Mouse (Mus musculus) lung, embryonic 16.5 days (tissue): ENCODE measurements at regions not wholly inside any gene's neighbourhood (a gene's known extent, or its start where the extent isn't known, plus 50 kb on each side); places are given as distances from the start of the nearest gene placed in this dataset.

ENCODE experiments used
- ATAC-seq: fragments of 200-750 bp; cut with Nextera tagmentation; 2 replicates; pipeline ENCODE4 v1.8.0; 2017; ENCODE audit warnings: low read depth, mild to moderate bottlenecking, moderate library complexity
- H3K27ac ChIP-seq: fragments of 300-500 bp; sonication (generic); 2 replicates; pipeline ENCODE4 v1.5.1; 2014; ENCODE audit warnings: mild to moderate bottlenecking, control low read depth, low read length
- H3K27me3 ChIP-seq: fragments of 300-500 bp; sonication (generic); 2 replicates; pipeline ENCODE4 v1.6.1; 2014; ENCODE audit warnings: low read depth, low read length, mixed read lengths; ENCODE audit not compliant: control insufficient read depth, insufficient read depth
- H3K36me3 ChIP-seq: fragments of 300-500 bp; sonication (generic); 2 replicates; pipeline ENCODE4 v1.6.1; 2014; ENCODE audit warnings: low read length; ENCODE audit not compliant: control insufficient read depth, insufficient read depth
- H3K4me1 ChIP-seq: fragments of 300-500 bp; sonication (generic); replicated peaks from 2 replicates; pipeline ENCODE4 v1.6.1; 2014; ENCODE audit warnings: low read length, mixed read lengths; ENCODE audit not compliant: control insufficient read depth, insufficient read depth
- H3K4me2 ChIP-seq: fragments of 300-500 bp; sonication (generic); 2 replicates; pipeline ENCODE4 v1.6.1; 2014; ENCODE audit warnings: low read depth, low read length, control low read depth
- H3K4me3 ChIP-seq: fragments of 300-500 bp; sonication (generic); 2 replicates; pipeline ENCODE4 v1.5.1; 2014; ENCODE audit warnings: mild to moderate bottlenecking, low read length, control low read depth
- H3K9ac ChIP-seq: fragments of 300-500 bp; sonication (generic); 2 replicates; pipeline ENCODE4 v1.6.1; 2014; ENCODE audit warnings: low read length, control low read depth
- H3K9me3 ChIP-seq: fragments of 300-500 bp; sonication (generic); 2 replicates; pipeline ENCODE4 v1.6.1; 2016; ENCODE audit warnings: low read length; ENCODE audit not compliant: control insufficient read depth
- WGBS: fragments of 180-500 bp; shearing (Covaris S2); extraction: QIAGEN DNeasy Blood & Tissue Kit; methylation state at CpG from one replicate; pipeline ENCODE4 v1.1.7; 2014; 5-methylcytosine and 5-hydroxymethylcytosine counted together

DNA sequence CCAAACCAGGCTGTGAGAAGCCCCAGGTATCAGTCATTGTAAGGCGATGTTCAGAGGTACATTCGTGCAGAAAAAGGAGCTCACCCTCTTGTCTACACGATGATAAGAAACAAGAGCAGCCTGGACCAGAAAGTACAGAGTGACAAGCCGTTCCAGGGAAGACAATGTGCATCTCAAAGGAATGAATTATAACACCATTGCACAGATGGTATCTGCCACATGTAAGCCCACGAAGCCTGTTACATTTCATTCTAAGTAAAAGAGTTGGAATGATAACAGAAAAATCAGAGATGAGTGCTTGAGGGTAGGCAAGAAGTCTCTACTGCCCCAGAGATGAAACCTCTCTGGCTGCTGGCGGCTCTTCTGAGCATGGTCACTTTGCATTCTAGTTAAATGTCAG is 159.3 kb upstream of the Rad23b start:
- H3K4me2 ChIP-seq, result no peak overlapping the region
- peaks cover 5% of the 10 kb centered on the region; the same call in 1 of the 2 replicates for H3K4me1 ChIP-seq
- ATAC-seq, result no peak
- H3K36me3 ChIP-seq, result no peaks in the 10 kb centered on the region
- H3K9ac ChIP-seq, result no peak overlapping the region
- H3K27ac ChIP-seq, result no peak overlapping the region
- no peaks in the 10 kb centered on the region for H3K27me3 ChIP-seq
- WGBS, result 73% methylated on average over 6 of the region's 6 CpGs
- H3K9me3 ChIP-seq, result no peaks in the 10 kb centered on the region
- no peak overlapping the region for H3K4me3 ChIP-seq

DNA sequence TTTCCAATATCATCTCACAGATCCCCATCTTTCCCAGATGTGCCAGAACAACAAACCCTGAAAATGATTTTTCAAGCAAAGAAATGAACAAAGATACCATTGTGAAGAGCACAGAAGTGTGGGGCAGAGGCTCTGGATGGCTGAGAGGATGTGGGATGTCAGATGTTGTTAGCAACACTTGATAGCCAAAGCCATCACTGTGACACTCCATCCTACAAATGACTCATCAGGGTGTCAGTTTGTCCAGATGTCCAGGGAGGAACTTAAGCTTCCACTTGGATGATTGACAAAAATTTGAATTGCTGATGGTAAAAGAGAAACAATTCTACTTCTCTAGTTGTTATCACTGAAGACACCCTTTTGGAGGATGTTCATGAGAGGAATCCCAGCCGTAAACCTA is 155.8 kb upstream of the Rad23b start:
- no peak for ATAC-seq
- no peaks in the 10 kb centered on the region for H3K36me3 ChIP-seq
- WGBS, result 80% methylated on average over 1 of the region's 1 CpGs

DNA sequence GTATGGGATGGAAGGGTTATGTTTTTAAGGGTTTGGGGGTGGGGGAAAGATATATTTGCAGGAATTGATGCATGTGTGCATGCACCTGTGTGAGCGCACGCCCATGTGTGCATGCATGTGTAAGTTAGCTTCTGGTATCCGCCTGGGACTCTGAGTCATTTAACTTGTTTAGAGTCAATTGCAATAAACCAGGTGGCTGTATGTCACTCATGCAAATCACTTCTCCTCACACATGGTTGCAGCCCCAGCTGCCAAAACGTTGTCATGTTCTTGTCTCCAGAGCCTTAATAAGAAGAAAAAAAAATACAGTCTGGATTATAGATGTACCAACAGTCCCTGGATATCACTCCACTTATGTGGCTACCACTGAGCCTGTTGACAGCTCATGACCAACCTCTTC is 155.3 kb upstream of the Rad23b start:
- no peak overlapping the region for H3K27ac ChIP-seq
- H3K9me3 ChIP-seq, result no peaks in the 10 kb centered on the region
- no peaks in the 10 kb centered on the region for H3K4me1 ChIP-seq
- no peaks in the 10 kb centered on the region for H3K27me3 ChIP-seq
- 85% methylated on average over 4 of the region's 4 CpGs for WGBS
- ATAC-seq, result no peak
- H3K4me3 ChIP-seq, result no peak overlapping the region
- H3K36me3 ChIP-seq, result no peaks in the 10 kb centered on the region
- H3K4me2 ChIP-seq, result no peak overlapping the region
- no peak overlapping the region for H3K9ac ChIP-seq

More for the DNA sequence above, 155.8 kb upstream of the Rad23b start:
- Histone ChIP-seq H3K9me3 (no peaks in the 10 kb centered on the region), H3K4me1 (no peaks in the 10 kb centered on the region), H3K9ac (no peak overlapping the region), H3K4me2 (no peak overlapping the region), H3K4me3 (no peak overlapping the region), H3K27ac (no peak overlapping the region), H3K27me3 (no peaks in the 10 kb centered on the region)

DNA sequence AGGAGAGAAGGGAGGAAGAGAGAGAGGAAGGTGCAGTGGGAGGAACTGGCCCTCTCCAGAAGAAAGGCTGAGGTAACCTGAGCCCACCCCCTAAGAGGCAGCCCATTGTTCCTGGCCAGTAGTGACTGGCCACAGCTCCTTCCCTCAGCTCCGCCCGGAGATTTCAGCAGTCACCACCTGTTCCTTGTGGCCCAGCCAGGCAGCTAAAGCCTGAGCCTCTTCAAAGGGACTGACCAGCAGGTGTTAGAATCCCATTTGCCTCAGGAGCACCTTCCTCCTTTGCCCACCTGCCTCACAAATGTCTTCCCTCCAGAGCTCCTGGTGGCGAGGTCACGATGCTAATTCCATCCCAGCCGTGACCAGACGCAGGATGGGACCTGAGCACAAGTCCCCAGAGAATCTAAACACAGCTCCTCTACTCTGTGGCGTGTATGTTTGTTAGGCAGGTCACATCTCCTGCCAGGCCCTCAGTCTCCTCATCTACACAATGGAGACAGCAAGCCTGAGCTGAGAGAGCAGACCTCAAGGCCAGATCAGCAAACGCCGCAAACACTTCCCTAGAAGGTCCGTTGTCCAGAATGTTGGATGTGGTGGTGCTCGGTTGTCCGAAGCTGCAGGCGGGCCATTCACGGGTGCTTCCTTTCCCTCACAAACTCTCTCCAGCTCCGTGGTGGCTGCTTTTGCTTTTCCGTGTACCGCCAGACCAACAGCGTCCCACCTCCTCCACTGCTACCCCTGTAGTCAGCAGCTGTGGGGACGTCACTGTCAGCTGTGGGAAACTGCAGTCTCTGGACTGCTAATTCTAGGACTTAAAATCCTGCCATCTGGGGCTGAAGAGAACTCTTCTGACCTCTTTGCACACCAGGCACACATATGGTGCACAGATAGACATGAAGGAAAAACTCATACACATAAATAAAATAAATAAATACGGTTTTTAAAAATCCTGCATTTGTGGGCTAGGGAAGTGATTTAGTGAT is 145.8 kb upstream of the Rad23b start:
- H3K9me3 ChIP-seq, result no peaks in the 10 kb centered on the region
- H3K4me1 ChIP-seq, result peaks cover 6% of the 10 kb centered on the region; the same call in 1 of the 2 replicates
- H3K4me3 ChIP-seq, result no peak overlapping the region
- ATAC-seq, result no peak
- H3K4me2 ChIP-seq, result no peak overlapping the region
- 49% methylated on average over 20 of the region's 20 CpGs for WGBS
- H3K27me3 ChIP-seq, result no peaks in the 10 kb centered on the region
- H3K36me3 ChIP-seq, result no peaks in the 10 kb centered on the region
- H3K9ac ChIP-seq, result no peak overlapping the region
- no peak overlapping the region for H3K27ac ChIP-seq

DNA sequence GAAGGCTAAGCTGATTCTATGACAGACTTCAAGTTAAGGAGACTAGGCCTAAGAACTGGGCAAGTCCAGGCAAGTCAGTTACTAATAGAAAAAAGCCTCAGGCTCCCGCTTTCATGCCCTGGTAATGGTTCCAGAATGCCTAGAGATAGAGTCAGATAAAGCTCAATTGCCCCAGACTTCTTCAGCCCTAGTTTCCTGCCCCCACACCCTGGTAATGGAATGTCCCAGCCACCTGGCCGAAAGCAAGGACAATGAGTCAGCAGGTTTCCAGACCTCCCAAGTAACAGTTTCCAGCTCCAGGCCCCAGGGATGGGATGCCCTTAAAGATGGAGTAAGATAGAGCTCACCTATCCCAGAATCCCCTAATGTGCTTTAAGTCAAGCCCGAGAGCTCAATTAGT is 143.6 kb upstream of the Rad23b start:
- Histone ChIP-seq H3K27me3 (no peaks in the 10 kb centered on the region), H3K4me2 (no peak overlapping the region), H3K9me3 (no peaks in the 10 kb centered on the region), H3K9ac (no peak overlapping the region), H3K4me1 (peaks cover 6% of the 10 kb centered on the region; the same call in 1 of the 2 replicates), H3K36me3 (no peaks in the 10 kb centered on the region), H3K4me3 (no peak overlapping the region), H3K27ac (no peak overlapping the region)
- WGBS, result 84% methylated on average over 3 of the region's 3 CpGs
- no peak for ATAC-seq

DNA sequence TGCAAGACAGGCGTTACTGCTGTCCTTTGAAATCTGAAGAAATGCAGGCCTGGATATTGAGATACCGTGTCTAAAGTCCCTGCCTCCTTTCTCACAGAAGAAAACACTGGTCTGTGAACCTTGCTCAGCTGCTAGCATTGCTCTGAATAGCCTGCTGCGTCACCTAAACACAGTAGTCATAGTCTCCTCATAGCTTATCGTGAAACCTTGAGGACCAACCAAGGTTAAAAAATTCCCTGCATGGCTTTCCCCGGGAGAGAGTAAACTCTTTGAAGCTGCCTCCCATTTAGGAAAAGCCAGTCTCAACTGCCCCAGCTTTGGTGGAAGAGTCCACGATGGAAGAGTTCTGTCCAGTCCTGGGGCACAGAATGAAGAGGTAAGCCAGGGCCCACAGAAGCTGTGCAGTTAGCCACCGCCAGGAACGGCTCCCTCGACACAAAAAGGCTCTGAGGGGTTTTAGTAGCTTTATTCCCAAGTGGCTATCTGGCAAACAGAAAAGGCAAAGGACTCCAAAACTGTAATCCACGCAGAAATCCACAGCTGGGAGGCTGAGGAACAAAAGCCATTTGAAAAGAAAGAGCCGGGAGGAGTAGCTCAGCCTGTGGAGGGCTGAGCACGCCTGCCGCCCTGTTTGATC is 142.0 kb upstream of the Rad23b start:
- H3K36me3 ChIP-seq, result no peaks in the 10 kb centered on the region
- no peak overlapping the region for H3K4me3 ChIP-seq
- no peaks in the 10 kb centered on the region for H3K9me3 ChIP-seq
- no peaks in the 10 kb centered on the region for H3K27me3 ChIP-seq
- no peak overlapping the region for H3K27ac ChIP-seq
- ATAC-seq, result no peak
- H3K4me1 ChIP-seq, result peaks cover 6% of the 10 kb centered on the region; the same call in 1 of the 2 replicates
- 48% methylated on average over 13 of the region's 13 CpGs for WGBS
- H3K9ac ChIP-seq, result no peak overlapping the region
- H3K4me2 ChIP-seq, result no peak overlapping the region

DNA sequence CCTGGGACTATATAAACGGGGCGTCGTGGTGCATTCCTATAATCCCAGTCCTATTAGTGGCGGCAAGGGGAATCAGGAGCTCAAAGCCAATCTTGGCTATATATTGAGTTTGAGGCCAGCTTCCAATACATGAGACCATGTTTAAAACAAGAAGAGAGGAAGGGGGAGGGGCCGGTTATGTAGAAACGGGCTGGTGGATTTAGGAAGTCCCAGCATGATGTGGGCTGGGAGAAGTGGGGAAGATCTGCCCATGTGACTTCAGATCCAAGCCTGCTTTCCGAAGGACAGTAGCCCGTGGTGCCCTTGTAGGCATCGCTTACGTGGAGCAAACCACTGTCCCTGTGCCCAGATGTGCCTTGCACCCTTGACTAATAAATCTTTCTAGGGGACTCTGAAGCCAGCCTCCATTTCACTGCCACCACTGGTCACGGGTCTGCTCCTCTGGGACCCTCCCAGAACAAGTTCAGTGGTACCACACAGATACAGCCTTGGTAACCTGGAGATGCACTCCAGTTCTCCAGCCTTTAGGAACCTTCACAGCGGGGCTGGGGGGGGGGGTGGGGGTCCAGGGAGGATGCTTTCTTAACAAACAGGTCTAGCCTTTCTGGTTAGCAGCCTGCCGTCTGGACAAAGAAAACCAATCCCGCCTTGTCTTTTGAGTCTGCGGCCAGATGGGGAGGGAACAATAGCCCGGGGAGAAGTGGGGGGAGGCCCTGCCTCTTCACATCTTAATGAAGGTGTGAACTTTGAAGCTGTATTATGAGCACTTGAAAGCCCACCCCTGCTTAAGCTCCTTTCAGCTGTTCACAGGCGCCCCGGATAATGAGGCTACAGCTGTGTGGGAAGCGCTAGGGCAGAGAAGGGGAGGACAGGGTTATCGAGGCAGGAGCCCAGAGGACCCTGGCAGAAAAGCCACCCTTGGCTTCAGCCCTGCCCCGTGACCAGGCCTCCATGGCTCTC is 141.2 kb upstream of the Rad23b start:
- Histone ChIP-seq H3K27me3 (no peaks in the 10 kb centered on the region), H3K4me1 (peaks cover 6% of the 10 kb centered on the region; the same call in 1 of the 2 replicates), H3K9me3 (no peaks in the 10 kb centered on the region), H3K27ac (no peak overlapping the region), H3K4me2 (no peak overlapping the region), H3K4me3 (no peak overlapping the region), H3K36me3 (no peaks in the 10 kb centered on the region), H3K9ac (no peak overlapping the region)
- 24% methylated on average over 21 of the region's 21 CpGs for WGBS
- no peak for ATAC-seq

DNA sequence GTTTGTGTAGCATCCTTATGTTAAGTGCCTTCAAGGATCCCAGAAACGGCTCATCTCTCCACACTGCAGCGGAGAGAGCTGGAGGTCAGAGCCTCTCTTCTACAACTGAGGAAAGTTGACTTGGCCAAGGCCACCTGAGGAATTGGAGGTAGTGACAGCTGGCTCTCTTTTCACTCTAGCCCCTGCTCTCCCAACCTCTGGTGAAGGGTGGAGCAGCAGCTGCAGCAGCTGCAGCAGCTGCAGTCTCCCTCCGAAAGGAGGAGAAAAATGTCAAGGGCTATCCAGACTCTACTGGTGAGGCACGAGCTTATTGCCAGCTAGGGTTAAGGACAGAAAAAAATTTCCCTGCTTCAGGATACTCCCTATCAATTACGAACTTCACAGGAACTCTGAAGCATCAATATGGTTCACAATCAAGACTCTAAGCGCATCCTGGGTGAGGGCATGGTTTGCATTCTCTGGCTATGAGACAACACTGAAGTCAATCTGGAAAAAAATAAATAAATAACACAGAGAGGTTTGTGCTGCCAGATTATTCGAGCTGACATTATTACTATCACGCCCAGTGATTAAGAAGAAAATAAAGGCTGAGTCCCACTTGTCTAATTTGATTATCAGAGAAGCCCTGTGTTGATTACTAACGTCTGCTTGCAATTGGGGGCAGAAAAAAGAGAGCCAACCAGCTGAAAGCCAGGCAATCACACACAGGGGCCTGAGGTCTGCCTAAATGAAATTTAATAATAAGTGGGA is 134.2 kb upstream of the Rad23b start:
- Histone ChIP-seq H3K27me3 (no peaks in the 10 kb centered on the region), H3K9me3 (no peaks in the 10 kb centered on the region), H3K4me3 (no peak overlapping the region), H3K27ac (no peak overlapping the region), H3K4me2 (no peak overlapping the region), H3K36me3 (no peaks in the 10 kb centered on the region), H3K9ac (no peak overlapping the region), H3K4me1 (no peaks in the 10 kb centered on the region)
- 30% methylated on average over 9 of the region's 9 CpGs for WGBS
- ATAC-seq, result 0 out of 2 replicates have a peak, but pooled peaks have one; percentile 5
